Comparison of ENCODE assay signal across 8 mouse cellular contexts in the genomic region with DNA sequence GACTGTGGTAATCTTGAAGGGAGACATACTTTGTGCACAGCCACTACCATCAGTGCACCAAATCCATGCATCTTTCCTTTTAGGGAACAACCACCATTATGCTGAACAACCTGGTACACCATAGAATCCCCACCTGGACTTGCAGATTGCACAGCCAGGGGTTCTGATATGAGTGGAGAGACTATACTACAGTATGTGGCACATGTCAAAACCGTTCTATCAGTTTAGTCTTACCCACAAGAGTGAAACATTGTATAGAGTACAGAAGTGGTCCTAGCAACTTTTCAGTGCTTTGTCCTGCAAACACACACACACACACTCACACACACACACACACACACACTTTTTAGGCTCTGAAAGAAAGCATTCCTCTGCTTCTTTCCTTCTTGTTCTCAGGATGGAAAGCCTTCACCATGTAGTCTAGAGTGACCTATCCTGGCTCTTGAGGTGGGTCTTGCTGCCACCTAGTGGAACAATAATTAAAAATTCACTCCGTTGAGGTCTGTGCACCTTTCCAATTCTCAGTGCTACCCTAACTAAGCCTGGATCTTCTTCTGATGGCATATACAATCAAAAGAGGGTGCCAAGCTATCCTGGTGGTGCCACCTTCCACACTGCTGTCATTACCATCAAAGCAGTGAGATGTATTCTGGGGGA. TPM values are rescaled to one million over a fixed set of nuclear protein-coding genes. Genes with fewer than 3 reads are reported as not detected.
A peak's percentile ranks its signal among the peaks of the same experiment; 100 is the strongest.
DNase-seq lines count a peak whose midpoint lies in the region; ATAC-seq and TF ChIP-seq lines count a peak whose summit lies in the region.

No protein-coding gene starts in this region.

- WGBS in heart, postnatal 0 days = 47% methylated on average over 2 of the region's 2 CpGs

- H3K4me2 ChIP-seq in heart, postnatal 0 days (ENCODE audit: low read depth, low read length) = no peak overlapping the region

- no peaks in the 10 kb centered on the region for H3K9me3 ChIP-seq in heart, postnatal 0 days (replicated peaks; ENCODE audit: control insufficient read depth, low read length)

- TF ChIP-seq CTCF in heart, postnatal 0 days (IDR thresholded peaks at IDR 0.05; ENCODE audit: low read depth) = peak; percentile 77

- DNase-seq in cerebellum, adult 8-10 months = no peak
- DNase-seq in right cerebral cortex, adult 2 months (ENCODE audit: low spot score in 2 of 2) = peak; percentile 46 to 53
- DNase-seq in right cerebral cortex, postnatal 36 days (ENCODE audit: low spot score in 2 of 2) = no peak
- peak; percentile 57 for DNase-seq in heart, postnatal 0 days (ENCODE audit: low spot score)
- peak; percentile 9 for DNase-seq in left cerebral cortex, postnatal 4 days
- no peak for DNase-seq in adrenal gland, adult 18-20 months (ENCODE audit: low spot score in 2 of 2)

- intact Hi-C loops in left cerebral cortex, postnatal 4 days (cut with DNase I) = loop anchor here (5.0 kb wide), 1 partner anchor 126 kb away; no protein-coding TSS in a partner anchor

- H3K4me1 ChIP-seq in heart, postnatal 0 days (ENCODE audit: control insufficient read depth, insufficient read depth) = no peaks in the 10 kb centered on the region

- no peaks in the 10 kb centered on the region for H3K36me3 ChIP-seq in heart, postnatal 0 days (replicated peaks; ENCODE audit: control insufficient read depth, insufficient read depth, low read length)

- H3K4me3 ChIP-seq in heart, postnatal 0 days (ENCODE audit: low read depth, low read length) = no peak overlapping the region

- ATAC-seq in cerebellum, adult (ENCODE audit: insufficient number of reproducible peaks, low FRiP score, low TSS enrichment) = peak; percentile 79
- ATAC-seq in heart, postnatal 0 days (ENCODE audit: insufficient read depth, low read depth) = peak; percentile 79
- ATAC-seq in monocyte, adult 5-6 weeks (replicated peaks; ENCODE audit: insufficient number of reproducible peaks, low FRiP score, low TSS enrichment, poor library complexity, severe bottlenecking) = peak; percentile 62; the same call in 1 of the 2 replicates

- no peaks in the 10 kb centered on the region for H3K27me3 ChIP-seq in heart, postnatal 0 days (ENCODE audit: control insufficient read depth, insufficient read depth, low read length)

- no peak overlapping the region for H3K27ac ChIP-seq in heart, postnatal 0 days (ENCODE audit: low read depth)

- no peak for TF ChIP-seq EP300 in heart, postnatal 0 days (IDR thresholded peaks at IDR 0.05; ENCODE audit: low read depth)

- H3K9ac ChIP-seq in heart, postnatal 0 days (replicated peaks; ENCODE audit: low read depth, low read length) = no peak overlapping the region

RNA-seq across cellular contexts. Expression of gene Tmem52b, which starts 5.5 kb away (rescaled TPM):
- total RNA-seq in heart, postnatal 0 days (2014; rRNA removed; ENCODE audit: low replicate concordance) = not detected in 2 replicates
- not detected in 2 replicates for polyA plus RNA-seq in heart, postnatal 0 days (2015; fragmentation: Nextera tagmentation; extraction: Ambion mirVana)
- not detected for total RNA-seq in left cerebral cortex, postnatal 4 days (2021)
- 1.9 TPM in 1 of 3 replicates, not detected in the others for total RNA-seq in monocyte, adult 5-6 weeks (2017)
- not detected for total RNA-seq in adrenal gland, adult 18-20 months (2021)

RNA-seq across cellular contexts. Expression of gene Olr1, which starts 10.9 kb away (rescaled TPM):
- 0.35 and 1.9 TPM in 2 replicates for total RNA-seq in heart, postnatal 0 days (2014; rRNA removed; ENCODE audit: low replicate concordance)
- 0.27 TPM in 2 replicates for polyA plus RNA-seq in heart, postnatal 0 days (2015; fragmentation: Nextera tagmentation; extraction: Ambion mirVana)
- not detected for total RNA-seq in left cerebral cortex, postnatal 4 days (2021)
- 8.4 to 15.7 TPM (median 11.1 TPM) in 3 replicates for total RNA-seq in monocyte, adult 5-6 weeks (2017)
- total RNA-seq in adrenal gland, adult 18-20 months (2021) = under 1 TPM in 1 of 2 experiments, not detected in 1; 0.80 TPM

RNA-seq across cellular contexts. Expression of gene Gabarapl1, which starts 15.1 kb away (rescaled TPM):
- 63.3 and 73.2 TPM in 2 replicates for total RNA-seq in heart, postnatal 0 days (2014; rRNA removed; ENCODE audit: low replicate concordance)
- polyA plus RNA-seq in heart, postnatal 0 days (2015; fragmentation: Nextera tagmentation; extraction: Ambion mirVana) = 41.8 and 52.7 TPM in 2 replicates
- 100 to 1,000 TPM; 206 to 217 TPM for total RNA-seq in left cerebral cortex, postnatal 4 days (2021)
- 27.9 to 39.7 TPM (median 35.0 TPM) in 3 replicates for total RNA-seq in monocyte, adult 5-6 weeks (2017)
- total RNA-seq in adrenal gland, adult 18-20 months (2021) = 100 to 1,000 TPM; 283 to 313 TPM

RNA-seq across cellular contexts. Expression of gene Klre1, which starts 59.8 kb away (rescaled TPM):
- total RNA-seq in heart, postnatal 0 days (2014; rRNA removed; ENCODE audit: low replicate concordance) = not detected in 2 replicates
- polyA plus RNA-seq in heart, postnatal 0 days (2015; fragmentation: Nextera tagmentation; extraction: Ambion mirVana) = not detected in 2 replicates
- total RNA-seq in left cerebral cortex, postnatal 4 days (2021) = not detected
- total RNA-seq in monocyte, adult 5-6 weeks (2017) = 390 to 1,008 TPM (median 400 TPM) in 3 replicates
- under 1 TPM in 1 of 2 experiments, not detected in 1; 0.22 TPM for total RNA-seq in adrenal gland, adult 18-20 months (2021)

Comparison
In these comparisons a context has a peak if more than half of its experiments do, and no peak if none do; other contexts are left out.
1. DNase-seq: peak in right cerebral cortex, adult 2 months (2 of 2), heart, postnatal 0 days (single experiment) and left cerebral cortex, postnatal 4 days (single experiment); none in cerebellum, adult 8-10 months (single experiment), right cerebral cortex, postnatal 36 days (0 of 2) and adrenal gland, adult 18-20 months (0 of 2).
2. Peak in every context shown above with its lines, with median percentiles within 50 percentile points of each other: ATAC-seq.